Mouse (Mus musculus): Measurements from ENCODE around the gene Prr15l.

DNA sequence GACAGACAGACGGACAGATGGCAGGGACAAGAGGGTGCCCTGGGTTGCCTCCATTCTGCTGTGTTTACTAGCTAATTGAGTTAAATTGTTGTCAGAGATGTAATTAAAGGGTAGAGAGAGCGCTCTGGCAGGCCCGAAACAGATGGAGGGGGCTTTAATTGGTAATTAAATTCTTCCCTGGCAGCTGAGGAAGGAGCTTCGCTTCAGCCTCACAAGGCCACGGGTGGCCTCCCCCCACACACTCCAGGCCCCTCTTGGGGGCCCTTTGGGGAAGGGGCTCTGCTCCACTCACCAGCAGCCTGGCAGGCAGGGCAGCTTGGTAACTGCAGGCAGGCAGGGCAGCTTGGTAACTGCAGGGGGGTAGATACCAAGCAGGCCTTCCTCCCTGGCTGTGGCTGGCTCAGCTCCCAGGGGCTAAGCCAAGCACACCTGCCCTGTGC lies 42.0 kb upstream of the Prr15l start:
- no peak for TF ChIP-seq CTCF (IDR thresholded peaks at IDR 0.05; ENCODE audit: insufficient read depth, low read length)
- TF ChIP-seq POLR2A (IDR thresholded peaks at IDR 0.05; ENCODE audit: borderline replicate concordance, extremely low read depth, low read depth, low read length), result no peak

Measured in lung, adult 2 months (tissue).